Mouse (Mus musculus) sigmoid colon, adult 10 weeks (tissue): ENCODE data around the gene Olfr142. TPM values are rescaled to one million over a fixed set of nuclear protein-coding genes. Genes with fewer than 3 reads are reported as not detected.

Experiments used
- polyA plus RNA-seq: library from polyadenylated mRNA; stranded (reverse); fragments of 350-450 nt; fragmentation: Illumina TruSeq; extraction: RNeasy Lipid Tissue Mini Kit (QIAGEN cat#74804); gene quantifications from one replicate; pipeline ENCODE4 v1.2.3, GENCODE M21; 2014; ENCODE audit warnings: low read depth, low replicate concordance

Olfr142 gene
- polyA plus RNA-seq = not detected

GRCm38 (mm10) chr2:90257492-90257891, at the start of gene Olfr142:
TSS of gene Olfr142 (minus strand) at chr2:90257592.

DNA sequence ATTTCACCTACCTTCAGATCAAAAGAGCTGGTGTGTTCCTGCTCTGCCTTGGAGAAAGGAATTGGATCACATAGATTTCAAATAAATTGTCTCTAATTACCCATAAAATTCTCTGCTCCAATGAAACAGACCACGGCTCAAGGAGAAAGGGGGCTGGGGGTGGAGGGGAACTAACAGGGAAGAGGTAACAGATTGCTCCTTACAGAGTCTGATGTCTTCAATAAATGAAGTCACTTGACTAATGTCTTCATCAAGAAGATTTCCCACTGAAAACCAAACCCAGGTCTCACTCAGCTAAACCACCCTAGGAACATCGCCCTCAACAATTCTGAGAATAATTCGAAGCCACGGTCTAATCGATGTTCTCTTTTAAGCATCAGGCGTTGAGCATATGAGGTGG, 35.3 kb upstream of the Olfr142 start, which contains the start of gene Olfr1272:
Gene Olfr1272 (minus strand): TSS at position 101 of the 400 bp plus-strand sequence.

GRCm38 (mm10) chr2:90270932-90271331, 13.5 kb upstream of the Olfr142 start, which contains the start of gene Olfr1271:
TSS of gene Olfr1271 (minus strand) at chr2:90271032.

GRCm38 (mm10) chr2:90224393-90224792, 33.0 kb downstream of the Olfr142 start, which contains the start of gene Olfr1506:
TSS of gene Olfr1506 (minus strand) at chr2:90224493.

Other genes starting within 250 kb of the Olfr142 start
- not detected for gene Olfr1263, start 245.5 kb downstream of the Olfr142 start, polyA plus RNA-seq
- not detected for gene Olfr1264, start 232.0 kb downstream of the Olfr142 start, polyA plus RNA-seq
- gene Olfr1265, start 222.3 kb downstream of the Olfr142 start, polyA plus RNA-seq = not detected
- gene Olfr140, start 194.0 kb downstream of the Olfr142 start, polyA plus RNA-seq = not detected
- gene Olfr1269, start 136.2 kb downstream of the Olfr142 start, polyA plus RNA-seq = not detected
- gene Olfr32, start 115.3 kb downstream of the Olfr142 start, polyA plus RNA-seq = not detected
- not detected for gene Olfr1270, start 104.5 kb downstream of the Olfr142 start, polyA plus RNA-seq
- gene Olfr1506, start 33.1 kb downstream of the Olfr142 start, polyA plus RNA-seq = not detected
- not detected for gene Olfr1271, start 13.4 kb upstream of the Olfr142 start, polyA plus RNA-seq
- gene Olfr1272, start 35.2 kb upstream of the Olfr142 start, polyA plus RNA-seq = not detected
- gene Gm13769, start 64.6 kb upstream of the Olfr142 start, polyA plus RNA-seq = not detected
- gene Olfr1274-ps, start 141.1 kb upstream of the Olfr142 start, polyA plus RNA-seq = not detected